Mouse (Mus musculus): ENCODE measurements around the gene Zfp473.
A peak's percentile ranks its signal among the peaks of the same experiment; 100 is the strongest.
"Not testable (repeated sequence)": the region's sequence is repeated elsewhere in the genome, so short reads cannot be mapped to it uniquely, and the experiment has no call there.

Zfp473 gene

GRCm38 (mm10) chr7:44750950-44751349 lies at the start of gene Zfp473:
Gene Zfp473 (minus strand): TSS chr7:44751050.
- DNase-seq = not testable (repeated sequence)

- no peak for DNase-seq
Measured at GRCm38 (mm10) chr7:44792781-44793180, 41.9 kb upstream of the Zfp473 start.

GRCm38 (mm10) chr7:44790066-44790465 lies 39.2 kb upstream of the Zfp473 start:
- no peak for DNase-seq

GRCm38 (mm10) chr7:44789531-44789930 lies 38.7 kb upstream of the Zfp473 start:
- DNase-seq = no peak

DNA sequence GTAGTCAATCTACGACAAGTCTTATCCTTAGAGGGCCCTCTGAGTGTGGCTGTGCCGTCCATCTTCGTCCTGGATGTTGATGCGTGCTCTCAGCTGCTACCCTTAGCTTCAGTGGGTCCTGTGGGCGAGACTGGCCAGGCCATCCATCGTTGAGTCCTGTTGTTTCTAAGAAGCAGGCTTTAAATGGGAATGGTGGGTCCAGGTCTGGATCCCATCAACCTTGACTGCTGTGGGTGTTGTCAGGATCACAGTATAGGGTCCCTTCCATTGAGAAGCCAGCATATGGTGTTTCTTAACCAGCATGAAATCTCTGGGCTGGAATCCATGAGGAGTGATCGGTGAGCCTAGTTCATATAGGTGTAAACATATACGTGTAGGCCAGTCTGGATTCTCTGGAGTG lies 29.3 kb upstream of the Zfp473 start:
- DNase-seq = no peak

GRCm38 (mm10) chr7:44776849-44777498 lies 26.1 kb upstream of the Zfp473 start:
- peak; percentile 16 for DNase-seq

DNA sequence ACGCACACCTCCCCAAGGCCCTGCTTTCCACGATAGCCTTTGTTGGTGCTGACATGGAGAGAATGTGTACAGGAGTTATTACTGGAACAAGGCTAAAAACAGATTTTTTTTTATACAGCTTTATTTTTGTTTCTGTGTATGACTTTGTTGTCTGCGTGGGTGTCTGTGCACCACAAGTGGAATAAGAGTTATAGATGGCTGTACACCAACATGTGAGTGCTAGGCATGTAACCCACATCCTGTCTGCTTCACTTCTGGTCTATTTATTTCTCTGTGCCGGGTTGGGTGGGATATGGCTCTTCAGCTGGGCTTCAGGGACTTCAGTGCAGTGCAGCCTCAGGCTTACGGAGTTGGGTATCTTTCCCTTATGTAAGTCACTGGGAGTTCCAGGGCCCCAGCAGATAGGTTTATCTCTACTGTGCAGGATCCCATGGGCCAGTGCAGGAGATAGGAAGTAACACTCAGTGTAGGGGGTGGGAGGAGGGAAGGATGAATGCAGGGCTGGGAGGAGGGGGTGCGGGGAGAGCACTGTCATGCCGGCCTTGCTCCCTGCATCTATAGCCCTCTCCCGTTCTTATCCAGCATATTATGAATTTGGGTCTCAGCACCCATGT lies 21.8 kb upstream of the Zfp473 start:
- DNase-seq = no peak

DNA sequence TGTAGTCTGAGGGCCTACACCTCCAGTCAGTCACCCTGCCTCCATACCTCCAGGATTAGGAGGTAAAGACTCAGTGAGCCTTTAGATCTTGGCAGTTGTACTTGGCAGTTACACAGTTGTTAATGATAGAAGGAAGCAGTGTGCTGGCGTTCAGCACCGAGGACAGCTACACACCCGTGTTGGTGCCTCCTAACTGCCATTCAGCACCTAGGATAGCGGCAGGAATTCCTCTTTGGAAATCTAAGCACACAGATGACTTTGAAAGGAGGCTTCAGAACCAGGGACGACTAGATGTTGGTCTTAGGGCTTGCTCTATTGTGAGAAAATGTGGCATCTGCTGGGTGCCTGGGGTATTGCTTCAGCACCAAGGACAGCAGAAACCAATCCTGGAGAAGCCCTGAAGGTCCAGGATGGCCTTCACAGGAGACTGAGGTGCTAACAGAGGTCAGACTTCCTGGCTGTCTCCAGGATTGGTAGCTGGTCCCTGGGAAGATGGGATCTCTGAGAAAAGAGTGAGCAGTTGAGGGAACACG lies 19.3 kb upstream of the Zfp473 start:
- DNase-seq = peak; percentile 79

DNA sequence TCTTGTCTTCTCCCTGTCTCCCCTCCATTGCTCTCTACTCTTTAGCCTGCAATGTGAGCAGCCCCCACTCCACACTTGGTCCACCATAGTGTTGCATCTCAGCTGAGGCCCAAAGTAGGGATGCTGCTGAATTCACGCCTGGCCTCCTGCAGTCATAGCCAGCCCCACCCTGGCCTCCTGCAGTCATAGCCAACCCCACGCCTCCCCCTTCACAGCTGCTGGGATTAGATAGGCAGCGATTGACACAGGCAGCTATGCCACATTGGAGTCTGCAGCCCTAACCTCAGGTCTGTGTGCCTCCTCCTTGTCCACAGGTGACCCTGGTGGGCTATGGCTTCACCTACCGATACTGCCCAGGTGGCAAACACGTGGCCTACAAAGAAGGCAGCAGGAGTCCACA lies 17.3 kb upstream of the Zfp473 start:
- no peak for DNase-seq

- DNase-seq = no peak
Measured at GRCm38 (mm10) chr7:44760366-44760765, 9.5 kb upstream of the Zfp473 start.

DNA sequence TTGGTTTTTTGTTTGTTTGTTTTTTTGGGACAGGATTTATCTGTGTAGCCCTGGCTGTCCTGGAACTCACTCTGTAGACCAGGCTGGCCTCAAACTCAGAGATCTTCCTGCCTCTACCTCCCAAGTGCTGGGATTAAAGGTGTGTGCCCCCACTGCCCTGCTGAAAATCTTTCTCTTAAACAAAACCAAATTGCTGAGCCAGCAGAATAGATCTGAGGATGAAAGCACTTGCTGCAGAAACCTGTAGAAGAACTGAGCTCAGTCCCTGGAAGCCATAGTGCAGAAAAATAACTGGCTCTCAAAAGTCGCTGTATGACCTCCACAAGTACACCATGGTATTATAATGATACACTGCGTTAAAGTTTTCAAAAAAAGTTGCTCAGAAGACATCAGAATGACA lies 6.3 kb upstream of the Zfp473 start:
- DNase-seq = no peak

DNA sequence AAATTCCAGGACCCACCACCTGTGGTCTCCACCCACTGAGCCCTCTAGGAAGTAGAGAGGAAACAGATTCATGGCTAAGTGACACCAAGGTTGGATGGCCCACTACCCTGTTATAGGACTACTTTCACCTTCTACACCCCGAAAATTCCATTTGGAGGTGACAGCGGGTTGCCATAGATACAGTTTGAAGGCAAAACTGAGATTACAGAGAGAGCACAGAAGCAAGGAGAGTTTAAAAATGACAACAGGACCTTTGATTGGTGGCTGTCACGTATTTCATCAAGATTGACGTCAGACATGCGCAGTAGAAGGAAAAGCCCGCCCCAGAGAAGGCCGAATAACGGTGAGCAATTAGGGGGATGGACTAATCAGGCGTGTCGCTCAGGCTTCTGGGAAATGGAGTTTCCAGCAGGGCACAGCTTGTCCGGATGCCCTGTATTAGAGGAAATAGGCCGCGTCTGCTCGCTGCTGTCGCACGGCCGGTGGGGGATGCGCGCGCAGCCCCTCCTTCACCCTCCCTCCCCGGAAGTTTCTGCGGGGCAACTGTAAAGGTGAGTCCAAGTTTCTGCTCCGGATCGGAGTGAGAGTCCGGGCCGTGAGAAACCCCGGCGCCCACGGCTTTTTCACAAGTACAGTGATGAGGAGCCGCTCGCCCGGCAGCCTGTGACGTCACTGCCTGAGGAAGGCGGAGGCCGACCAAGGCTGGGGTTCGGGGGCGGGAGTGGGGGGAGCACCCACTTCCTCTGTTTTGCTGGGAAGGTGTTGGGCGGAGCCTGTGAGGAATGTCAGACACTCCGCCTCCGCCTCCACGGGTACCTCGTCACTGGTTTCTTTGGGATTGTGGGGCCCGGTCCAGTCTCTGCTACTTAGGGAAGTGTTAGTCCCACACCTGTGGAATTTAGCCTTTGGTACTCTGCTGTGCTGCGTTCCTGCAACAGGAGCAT lies 2.5 kb downstream of the Zfp473 start, which contains the start of gene Vrk3:
Vrk3 (plus strand) TSS at position 313 of the 944 bp plus-strand sequence.
- peak; percentile 99 for DNase-seq

DNA sequence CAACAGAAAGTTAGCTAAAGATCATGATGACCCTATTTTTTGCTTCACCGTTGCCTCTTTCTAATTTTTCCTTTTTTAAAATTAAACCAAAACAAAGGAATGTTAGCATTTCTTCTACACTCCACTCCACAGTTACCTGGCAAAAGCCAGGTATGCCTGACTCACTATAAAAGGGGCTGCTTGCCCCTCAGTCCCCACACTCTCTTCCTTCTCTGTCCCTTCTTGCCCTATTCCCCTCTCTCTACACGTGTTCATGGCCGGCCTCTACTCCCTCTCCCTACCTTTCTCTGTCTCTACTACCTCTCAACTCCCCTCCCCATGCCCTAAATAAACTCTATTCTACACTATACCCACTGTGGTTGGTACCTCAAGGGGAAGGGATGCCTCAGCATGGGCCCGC lies 3.7 kb downstream of the Zfp473 start:
- DNase-seq = no peak

DNA sequence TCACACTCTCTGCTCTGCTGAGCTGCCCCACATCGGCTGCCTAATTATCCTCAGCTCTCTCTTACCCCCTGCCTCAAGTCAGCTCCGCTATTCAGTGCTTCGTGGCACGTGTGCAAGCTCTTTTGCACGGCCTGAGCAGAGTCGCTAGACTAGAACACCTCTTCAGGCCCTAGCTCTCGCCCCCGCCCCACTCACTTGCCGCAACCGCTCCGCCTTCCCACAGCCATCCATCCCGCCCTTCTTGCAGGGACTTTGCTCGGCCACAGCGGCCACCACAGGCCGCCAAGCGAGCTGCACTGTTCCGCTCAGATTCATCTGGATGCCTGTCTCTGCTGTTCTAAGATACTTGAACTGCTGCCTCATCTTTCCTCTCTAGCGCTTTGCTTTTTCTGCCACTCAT lies 5.8 kb downstream of the Zfp473 start:
- peak; percentile 91 for DNase-seq

DNA sequence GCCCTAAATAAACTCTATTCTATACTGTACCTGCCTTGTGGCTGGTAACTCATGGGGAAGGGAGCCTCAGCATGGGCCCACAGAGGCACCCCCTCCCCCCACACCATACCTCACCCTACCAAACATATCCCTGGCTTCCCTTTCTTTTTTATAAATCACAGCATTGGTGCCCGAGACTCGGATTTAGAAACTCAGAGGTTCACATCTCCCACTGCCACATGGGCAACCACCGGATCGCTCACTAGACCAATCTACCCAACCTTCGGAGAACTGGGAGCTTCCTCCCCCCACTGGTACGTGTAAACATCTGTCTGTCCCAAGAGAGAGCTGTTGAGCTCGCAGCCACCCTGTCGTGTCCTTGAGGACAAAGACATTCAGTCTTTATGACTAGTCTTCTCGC lies 6.6 kb downstream of the Zfp473 start:
- DNase-seq = no peak

- DNase-seq = no peak
Measured at GRCm38 (mm10) chr7:44741361-44741760, 9.5 kb downstream of the Zfp473 start.

GRCm38 (mm10) chr7:44733723-44734122 lies 17.1 kb downstream of the Zfp473 start:
- DNase-seq = no peak

DNA sequence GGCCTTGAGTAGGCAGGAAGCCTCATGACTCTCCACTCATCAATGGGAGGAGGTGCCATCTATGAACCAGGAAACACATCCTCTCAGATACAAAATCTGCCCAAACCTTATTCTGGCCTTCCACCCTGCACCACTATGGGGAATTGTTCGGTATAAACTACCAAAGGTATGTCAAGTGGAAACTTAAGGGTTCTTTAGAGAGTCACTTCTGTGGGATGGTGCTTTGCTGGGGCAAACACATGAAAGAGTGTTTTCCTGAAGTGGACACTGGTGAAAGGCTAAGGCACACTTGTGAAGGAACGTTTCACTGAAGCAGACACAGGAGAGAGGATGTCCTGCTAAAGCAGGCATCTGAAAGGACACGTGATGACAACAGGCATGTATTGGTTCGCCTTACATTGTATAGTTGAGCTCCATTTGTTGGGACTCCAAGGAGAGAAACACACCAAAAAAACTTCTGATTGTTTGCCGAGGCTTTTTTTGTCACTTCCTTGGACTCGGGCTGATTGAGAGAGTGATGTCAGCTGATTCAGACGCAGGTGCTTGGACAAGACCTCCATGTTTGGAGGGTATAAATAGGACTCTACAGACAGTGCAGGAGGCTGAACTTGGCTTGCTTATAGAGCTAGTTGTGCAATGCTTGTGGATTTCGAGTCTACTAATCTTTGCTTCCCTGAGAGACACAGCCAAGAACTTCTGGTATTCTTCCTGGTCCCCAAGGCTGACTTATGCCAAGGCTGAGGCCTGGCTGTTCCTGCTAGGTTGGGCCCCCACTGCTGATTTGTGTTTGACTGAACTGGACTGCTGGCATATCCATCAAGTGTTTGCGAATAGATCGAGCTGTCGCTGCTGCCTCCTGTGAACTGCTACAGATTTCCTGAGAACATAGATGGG lies 22.5 kb downstream of the Zfp473 start:
- DNase-seq = peak; percentile 55

GRCm38 (mm10) chr7:44727151-44727550 lies 23.7 kb downstream of the Zfp473 start:
- DNase-seq = no peak

DNA sequence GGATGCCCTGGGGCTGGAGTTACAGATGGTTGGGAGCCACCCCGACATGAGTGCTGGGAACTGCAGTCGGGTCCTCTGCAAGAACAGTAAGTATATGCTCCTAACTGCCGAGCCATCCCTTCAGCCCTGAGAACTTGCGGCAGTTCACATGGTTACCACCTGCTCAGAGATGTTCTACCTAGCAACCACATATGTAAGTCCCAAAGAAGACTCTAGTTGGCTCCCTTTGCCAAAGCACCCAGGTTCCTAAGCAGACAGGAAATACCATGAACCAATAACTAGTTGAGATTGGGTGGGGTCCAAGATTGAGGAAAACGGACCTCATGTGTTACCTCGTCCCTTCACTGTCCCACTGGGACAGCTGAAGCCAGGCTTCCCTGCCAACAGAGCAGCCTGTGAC lies 24.5 kb downstream of the Zfp473 start:
- peak; percentile 35 for DNase-seq

GRCm38 (mm10) chr7:44724316-44724715 lies 26.5 kb downstream of the Zfp473 start:
- DNase-seq = no peak

GRCm38 (mm10) chr7:44722058-44722457 lies 28.8 kb downstream of the Zfp473 start:
- DNase-seq = no peak
